Mouse (Mus musculus): ENCODE measurements around the gene Cldn10.

Cldn10 gene

DNA sequence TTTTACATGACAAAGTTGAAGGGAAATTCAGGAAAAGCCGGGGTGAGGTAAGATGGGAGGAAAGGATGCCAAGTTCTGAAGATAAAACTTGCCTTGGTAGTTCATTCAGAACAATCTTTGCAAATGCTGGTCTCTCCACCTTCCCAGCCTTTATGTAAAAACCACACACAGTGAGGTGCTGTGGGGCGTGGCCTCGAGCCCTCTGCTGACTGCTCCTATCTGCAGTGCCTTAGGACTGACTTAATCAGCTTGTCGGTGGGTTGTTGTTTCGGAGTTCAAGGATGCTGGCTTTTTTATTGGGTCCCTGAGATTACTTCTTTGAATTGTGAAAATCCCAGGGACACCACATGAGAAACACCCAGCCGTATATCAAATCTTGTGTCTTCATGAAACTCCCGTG lies 74.5 kb downstream of the Cldn10 start:
- DNase-seq (ENCODE audit: extremely low read depth, low read depth): no peak

DNA sequence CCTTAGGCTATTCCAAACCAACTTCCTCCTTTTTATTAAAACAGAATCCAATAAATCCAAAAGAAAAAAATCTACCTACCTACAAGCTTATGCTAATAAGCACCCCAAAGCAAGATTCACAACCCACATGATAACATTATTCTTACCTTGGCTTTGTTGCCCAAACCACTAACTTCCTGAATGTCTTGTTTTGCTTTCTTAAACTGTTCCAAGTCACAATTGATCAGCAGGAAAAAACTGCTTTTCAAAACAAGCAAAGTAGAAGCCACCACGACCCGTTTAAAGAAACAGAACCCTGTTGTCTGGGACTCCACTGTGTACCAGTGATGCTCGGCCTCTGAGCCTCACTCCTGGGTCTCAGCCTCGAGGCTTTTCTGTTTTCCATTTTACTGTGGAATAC lies 77.2 kb downstream of the Cldn10 start:
- no peak for DNase-seq (ENCODE audit: extremely low read depth, low read depth)

DNA sequence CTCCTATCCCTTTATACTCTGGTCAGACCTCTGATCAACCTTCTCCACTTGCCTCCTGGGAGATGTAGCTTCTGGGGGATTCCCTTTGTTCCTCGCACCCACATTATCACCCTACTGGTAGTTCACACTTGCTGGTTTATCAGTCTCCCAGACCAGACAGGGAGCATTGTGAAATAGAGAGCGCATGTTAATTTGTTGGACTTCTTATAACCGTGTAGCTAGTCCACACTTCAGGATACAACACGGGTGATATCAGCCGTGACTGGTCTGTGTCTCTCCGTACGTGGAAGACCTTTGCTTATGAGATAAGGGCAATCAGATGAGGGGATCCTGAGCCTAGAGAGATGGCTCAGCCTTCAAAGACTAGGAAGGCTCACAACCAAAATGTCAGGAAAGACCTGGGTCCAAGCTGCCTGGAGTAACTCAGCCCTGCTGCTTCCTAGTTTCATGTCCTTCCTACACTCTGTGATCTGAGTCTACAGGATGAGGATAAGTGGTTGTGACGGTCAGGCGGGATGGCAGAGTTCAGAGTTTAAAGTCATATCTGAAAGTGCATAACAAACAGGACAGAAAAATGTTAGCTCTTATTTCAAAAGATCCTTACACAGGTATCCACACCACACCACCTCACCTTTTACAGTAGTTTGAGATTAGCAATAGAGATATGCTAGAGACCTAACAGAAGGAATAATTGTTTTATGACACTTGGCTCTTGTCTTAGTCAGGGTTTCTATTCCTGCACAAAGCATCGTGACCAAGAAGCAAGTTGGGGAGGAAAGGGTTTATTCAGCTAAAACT lies 78.5 kb downstream of the Cldn10 start:
- no peak for DNase-seq (ENCODE audit: extremely low read depth, low read depth)

DNA sequence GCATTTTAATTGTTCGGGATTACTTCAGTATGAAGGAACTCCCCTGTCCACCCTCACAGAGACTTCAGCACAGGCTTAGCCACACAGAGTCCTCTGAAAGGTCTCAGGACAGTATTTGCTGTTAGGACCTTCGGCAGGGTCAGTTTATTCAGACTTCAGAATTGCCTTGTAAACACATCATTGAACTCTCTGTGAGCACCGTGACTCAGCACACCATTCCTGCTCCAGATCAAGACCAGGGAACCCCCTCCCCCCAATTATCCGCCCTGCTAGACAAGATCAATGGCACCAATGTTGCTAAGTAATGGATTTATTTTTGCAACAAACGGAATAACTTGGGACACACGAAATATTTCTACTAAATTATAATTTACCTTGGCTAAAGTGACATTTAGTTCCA lies 79.7 kb downstream of the Cldn10 start:
- DNase-seq (ENCODE audit: extremely low read depth, low read depth): no peak

DNA sequence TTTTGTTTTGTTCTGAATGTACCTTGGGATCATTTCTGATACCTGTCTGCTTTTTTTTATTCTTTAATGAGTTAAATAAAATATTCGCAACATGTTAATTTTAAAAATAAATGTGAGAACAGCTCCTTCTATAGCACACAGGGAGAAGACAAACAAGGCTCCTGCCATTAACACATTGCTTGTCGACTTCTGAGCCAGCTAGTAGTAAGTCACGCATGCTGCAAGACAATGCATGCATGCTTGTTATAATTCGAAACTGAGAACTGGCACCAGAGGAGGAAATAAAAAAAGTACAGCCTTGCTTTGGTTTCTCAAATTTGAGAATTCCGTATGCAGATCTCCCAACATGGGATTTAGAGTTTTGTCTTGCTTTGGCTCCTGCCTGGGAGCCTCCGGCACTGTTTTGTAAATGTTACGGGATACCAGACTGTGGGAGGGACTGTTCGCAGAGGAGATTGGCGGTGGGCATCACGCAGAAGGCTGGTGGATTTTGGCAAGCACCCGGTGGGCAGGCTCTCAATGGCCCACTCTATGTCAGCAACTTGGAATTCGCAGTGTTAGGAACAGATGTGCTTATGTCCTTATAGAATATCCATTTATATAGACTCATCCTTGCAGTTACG lies 80.5 kb downstream of the Cldn10 start:
- no peak for DNase-seq (ENCODE audit: extremely low read depth, low read depth)

DNA sequence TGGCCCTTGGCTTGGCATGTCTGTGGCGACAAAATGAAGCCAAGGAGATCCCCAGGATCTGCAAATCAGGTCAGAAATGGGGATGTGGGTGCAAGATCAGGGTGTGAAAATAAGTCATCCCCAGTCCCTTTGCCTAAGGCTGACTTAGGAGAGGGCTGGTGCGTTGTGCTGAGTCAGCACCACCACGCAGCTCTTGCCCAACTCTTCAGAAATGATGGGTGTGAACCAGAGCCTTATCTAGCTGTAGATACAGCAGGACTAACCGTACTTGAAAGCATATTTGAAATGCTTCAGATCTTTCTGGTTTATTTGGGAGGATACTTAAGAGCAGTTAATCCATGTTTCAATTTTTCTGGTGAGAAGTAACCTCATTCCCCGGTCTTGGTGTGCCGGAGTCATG lies 82.0 kb downstream of the Cldn10 start:
- no peak for DNase-seq (ENCODE audit: extremely low read depth, low read depth)

DNA sequence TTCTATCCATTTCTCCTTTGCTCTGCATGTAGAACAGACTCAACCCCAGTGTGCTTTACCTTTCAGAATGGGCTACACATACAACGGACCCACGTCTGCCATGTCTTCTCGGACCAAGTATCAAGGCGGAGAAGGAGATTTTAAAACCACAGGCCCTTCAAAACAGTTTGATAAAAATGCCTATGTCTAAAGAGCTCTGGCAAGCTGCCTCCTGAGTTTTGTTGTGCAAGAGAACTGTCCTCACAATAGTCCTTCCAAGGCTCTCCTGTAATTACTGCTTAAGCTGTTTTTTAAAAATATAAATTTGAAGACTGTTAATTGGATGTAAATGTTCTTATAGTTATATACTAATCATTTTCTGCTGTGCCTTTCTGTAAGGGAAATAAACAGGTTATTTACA lies 86.4 kb downstream of the Cldn10 start:
- no peak for DNase-seq (ENCODE audit: extremely low read depth, low read depth)

DNA sequence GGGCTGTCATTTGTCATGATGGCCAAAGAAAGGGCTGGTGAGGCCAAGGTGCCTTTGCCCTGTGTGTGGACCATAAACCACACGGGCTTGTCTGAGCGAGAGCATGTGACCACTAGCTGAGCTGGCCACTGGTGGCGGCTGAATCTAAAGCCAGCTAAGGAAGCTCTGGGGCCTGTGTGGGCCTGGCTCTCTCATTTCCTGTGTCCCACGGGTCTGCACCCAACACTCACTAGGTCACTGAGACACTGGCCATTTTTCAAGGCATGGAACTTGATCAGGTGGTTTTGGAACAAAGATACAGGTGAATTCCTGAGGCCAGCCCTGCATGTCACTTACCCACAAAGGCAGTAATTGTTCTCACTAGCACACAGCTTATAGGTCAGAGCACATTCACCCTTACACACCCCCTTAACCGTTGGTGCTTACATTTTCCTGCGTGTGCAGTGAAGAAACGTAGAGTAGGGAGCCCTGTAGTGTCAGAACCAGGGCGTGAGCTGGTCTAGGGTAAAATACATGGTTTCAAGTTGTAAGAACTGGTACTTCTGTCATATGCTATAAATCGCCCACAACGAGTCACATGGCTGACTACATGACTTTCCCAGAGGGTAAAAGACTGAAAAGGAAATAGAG lies 87.2 kb downstream of the Cldn10 start:
- DNase-seq (ENCODE audit: extremely low read depth, low read depth): no peak

DNA sequence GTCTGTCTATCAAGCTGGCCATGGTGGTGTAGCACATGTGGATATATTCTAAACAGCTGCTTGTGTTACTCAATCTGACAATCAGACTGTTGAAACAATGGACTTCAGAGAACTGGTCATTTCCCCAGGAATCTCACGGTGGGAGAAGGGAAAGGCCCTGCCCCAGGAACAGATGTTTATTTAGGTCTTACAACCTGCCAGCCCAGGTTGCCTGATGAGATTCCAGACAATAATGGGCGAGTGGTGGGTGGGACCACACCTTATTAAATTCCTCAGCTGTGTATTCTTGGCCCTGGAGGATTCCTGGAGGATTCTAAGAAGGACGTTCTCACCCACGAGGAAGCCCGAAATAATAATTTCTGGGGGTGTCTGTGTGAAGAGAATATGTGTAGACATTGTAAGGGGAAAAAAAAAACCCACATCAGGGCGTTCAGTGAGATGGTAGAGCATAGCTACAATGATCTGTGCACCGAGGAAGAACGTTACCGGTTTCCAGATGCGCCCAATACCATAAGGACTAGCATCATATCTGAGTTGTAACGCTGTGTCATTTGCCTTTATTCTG lies 90.7 kb downstream of the Cldn10 start:
- DNase-seq (ENCODE audit: extremely low read depth, low read depth): no peak

DNA sequence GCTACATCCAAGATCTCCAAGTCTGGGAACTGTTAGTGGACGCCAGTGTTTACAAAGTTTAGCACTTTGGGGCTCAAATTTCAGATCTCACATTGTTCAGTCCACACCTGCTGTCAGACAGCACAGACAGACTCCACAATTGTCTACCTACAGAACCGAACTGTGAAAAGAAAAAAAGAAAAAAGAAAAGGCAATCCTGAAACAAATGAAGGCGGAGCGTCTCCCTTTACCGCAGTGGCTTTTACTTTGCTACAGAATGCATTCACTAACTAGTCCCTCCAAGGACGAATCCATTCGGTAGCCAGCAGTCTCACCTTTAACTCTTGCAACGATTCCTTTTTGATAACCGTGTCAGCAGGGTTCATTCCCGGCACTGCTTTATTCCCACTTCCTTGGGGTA lies 93.0 kb downstream of the Cldn10 start:
- DNase-seq (ENCODE audit: extremely low read depth, low read depth): no peak

DNA sequence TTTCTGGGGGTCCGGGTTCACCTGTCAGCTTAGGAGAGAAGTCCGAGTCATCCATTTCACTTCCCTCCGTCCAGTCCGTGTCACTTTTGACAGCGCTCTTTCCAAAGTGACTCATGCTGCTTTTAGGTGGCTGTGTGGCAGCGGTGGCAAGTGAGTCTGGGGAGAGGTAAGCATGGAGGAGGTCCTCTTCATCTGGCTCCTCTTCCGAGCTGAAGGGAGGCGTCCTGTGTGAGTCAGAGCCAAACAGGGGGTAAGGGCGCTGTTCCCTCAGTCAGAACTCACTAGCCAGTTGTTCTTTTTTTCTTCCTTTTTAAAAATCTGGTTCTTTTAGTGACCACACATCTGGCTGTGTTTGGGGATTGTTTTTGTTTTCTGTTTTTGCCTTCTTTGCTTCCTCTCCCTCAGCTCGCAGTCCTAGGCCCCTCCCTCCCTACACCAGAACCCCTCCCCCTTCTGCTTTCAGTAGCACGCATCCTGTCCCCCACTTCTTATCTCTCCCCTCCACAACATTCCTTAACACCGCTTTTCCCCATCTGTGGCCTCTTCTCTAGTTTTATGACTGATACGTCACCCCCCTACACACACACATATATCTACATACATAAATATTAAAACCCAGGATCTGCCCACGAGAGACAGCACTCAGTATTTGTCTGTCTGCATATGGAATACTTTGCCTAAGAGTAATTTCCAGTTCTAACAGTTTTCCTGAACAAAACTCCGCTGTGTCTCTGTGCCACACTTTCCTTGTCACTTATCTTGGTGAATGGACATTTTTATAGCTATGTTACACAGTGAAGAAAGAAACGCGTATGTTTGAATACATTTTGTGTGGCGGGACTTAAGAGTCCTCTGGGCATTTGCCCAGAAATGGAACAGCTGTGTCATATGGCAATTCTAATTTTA lies 95.9 kb downstream of the Cldn10 start:
- DNase-seq (ENCODE audit: extremely low read depth, low read depth): peak; percentile 60

DNA sequence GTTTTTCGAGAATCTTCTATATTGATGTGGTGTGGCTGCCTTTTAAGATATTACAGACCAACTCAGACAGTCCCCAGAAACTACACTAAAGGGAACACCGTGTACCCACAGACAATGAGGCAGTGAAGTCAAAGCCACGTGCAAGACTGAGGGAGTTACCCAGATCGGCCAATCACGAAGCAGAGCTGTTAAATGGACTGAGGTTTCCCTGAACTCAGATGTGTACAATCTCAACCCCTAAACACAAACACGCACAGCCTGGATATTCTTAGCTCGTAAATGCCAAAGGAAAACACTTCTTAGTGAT lies 96.5 kb downstream of the Cldn10 start:
- no peak for DNase-seq (ENCODE audit: extremely low read depth, low read depth)

DNA sequence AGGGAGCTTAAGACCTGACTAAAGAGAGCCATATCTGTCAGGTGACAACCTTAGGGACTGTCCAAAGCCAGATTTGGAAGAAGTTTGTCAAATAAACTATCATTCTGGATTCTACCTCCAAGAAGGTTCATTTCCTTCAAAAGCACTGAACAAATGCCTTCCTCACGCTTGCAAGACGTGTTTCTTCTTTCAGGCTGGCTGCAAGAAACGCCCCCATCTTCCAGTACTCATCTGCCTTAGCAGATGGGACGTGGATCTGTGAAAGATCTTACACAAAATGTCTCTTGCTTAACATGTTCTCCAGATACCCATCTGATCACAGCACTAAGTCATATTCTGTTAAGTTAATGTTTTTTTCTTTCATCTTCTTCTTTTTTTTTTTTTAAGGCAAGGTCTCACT lies 102.4 kb downstream of the Cldn10 start:
- DNase-seq (ENCODE audit: extremely low read depth, low read depth): no peak

DNA sequence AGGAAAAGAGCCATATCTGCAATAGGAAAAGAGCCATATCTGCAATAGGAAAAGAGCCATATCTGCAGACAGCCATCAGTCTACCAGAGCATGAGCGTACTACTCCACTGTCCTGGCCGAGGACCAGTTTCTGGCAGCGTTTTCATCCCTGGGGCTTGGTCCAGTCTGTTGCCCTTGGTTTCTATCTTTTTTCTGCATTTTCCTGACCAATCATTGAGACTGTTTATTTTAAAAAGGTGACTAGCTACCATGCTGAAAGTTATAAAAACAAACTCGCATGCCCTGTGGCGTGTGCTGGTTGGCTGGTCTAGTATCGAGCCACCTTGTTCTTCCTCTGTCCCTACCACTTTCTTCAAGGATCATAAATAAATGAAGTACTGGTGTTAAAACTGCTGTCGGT lies 107.5 kb downstream of the Cldn10 start:
- DNase-seq (ENCODE audit: extremely low read depth, low read depth): no peak

DNA sequence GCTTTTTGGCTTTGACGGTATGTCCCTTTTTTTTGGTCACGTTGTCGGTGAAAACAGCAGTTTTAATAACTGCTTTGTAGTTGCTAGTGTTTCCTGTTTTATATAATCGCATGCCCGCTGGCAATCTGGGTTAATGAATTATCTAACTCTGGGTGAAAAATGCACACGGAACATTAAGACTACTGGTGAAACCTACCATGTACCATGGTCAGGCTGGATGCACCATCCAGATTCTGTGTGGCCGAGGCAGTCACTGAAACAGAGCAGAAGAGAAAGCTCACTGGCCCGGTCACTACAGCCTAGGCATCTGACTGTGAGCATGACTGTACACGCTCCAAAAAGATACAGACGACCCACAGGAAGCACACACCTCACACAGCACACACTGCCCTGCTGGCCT lies 107.9 kb downstream of the Cldn10 start:
- no peak for DNase-seq (ENCODE audit: extremely low read depth, low read depth)

DNA sequence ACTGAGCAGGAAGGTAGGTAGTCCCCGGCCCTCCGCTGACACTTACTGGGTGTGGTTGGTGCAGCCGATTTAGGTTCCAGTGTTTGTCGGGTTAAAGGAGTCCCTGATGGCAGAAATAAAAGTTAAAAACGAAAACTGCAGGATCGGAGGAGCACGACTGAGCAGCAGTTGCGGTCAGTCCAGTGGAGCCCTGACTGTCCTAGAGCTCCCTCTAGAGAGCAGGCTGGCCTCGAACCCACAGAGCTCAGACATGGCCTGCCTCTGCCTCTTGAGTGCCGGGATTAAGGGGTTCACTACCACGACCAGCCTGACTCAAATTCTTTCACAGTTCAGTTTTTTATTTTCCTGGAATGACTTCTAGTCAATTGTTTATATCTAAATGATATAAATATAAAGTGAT lies 112.2 kb downstream of the Cldn10 start:
- no peak for DNase-seq (ENCODE audit: extremely low read depth, low read depth)

DNA sequence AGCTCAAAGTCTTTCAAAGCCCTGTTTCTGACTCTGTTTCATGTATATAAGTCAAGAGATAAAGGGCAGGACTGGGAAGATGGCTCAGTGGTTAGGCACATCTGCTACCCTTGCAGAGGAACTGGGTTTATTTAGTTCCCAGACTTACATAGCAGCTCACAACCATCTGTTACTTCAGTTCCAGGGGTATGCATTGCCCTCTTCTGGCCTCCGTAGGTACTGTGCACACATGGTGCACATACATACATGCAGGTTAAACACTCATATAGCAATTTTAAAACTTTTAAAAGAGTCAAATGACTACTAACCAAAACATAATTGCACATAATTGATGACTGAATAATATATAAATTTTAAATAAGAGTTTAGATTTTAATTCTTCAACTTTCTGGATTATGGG lies 113.2 kb downstream of the Cldn10 start:
- no peak for DNase-seq (ENCODE audit: extremely low read depth, low read depth)

DNA sequence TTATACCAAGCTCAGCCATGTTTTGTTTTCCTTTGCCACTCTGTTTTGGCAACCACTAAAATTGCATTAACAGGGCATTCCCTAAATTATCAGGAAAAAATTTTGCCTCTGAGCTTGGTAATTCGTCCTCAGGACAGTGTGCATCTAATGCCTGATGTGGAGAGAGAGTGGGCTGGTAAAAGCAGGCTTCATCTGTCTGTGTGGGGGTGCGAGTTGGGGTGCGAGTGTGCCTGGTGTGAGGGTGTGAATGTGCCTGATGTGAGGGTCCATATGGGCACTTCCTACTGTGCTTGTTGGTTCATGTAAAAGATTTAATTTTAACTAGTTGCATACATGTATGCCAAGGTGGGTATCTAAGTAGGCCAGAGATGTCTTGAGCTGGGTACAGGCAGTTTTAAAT lies 115.7 kb downstream of the Cldn10 start:
- no peak for DNase-seq (ENCODE audit: extremely low read depth, low read depth)

DNA sequence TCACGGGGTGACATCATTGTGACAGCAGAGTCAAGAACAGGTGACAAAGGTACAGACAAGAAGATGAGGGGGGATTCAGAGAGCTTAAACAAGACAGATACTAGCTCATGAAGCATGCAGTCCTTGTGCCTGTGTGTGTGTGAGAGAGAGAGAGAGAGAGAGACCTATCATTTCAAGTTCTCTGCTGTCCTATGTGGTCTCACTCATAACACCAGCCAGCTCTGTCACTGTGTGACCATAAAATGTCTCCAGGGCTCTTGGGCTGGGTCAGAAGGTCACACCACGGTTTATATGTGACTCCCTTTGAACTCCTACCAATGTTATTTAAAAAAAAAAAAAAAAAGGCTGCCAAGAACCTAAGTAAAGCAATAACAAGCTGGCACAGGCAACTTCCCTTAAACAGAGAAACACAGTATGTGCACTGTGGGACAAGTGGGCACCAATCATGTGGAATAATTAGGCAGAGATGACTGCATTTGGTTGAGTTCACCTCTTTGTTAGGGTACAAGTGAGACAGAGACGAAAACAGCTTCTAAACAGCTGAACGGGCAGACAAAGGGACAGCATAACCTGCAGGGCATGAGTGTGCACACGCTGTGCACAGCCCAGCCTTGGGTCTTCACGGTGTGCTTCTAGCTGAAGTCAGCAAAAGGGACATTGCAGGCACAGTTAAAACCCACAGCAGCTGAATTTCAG lies 116.3 kb downstream of the Cldn10 start:
- no peak for DNase-seq (ENCODE audit: extremely low read depth, low read depth)

DNA sequence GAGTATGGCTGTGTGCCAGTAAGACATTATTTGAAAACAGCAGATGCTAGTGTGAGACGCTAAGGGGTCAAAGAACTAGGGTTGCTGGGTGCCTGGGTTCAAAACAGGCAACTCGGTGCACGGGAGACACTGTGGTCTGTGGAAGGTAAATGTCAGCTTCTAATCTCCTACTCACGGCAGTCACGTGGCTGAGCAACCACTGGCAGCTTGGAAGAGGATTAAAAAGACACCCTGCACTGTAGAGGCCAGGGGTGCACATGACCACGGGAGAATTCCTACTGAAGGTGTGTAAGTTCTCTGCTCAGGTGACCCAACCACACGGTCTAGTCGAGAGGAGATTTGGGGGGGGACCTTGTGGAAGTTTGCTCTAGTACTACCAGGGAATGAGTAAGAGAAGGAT lies 119.9 kb downstream of the Cldn10 start:
- no peak for DNase-seq (ENCODE audit: extremely low read depth, low read depth)

DNA sequence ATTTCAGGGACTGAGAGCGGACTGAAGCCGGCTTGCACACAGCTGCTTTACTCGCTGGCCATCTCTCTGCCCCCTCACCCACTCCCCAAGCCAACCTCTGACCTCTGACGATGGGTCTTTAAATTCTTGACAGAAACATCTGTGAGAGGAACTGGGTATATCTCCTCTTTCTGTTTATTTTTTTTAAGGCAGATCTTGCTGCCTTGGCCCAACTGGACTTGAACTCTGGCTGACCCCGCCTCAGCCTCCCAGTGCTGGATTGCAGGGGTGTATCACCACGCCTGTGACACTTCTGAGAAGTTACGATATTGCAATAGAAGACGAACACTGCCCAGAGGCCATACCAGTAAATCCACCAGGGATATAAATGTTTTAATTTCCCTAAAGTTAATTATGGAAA lies 122.2 kb downstream of the Cldn10 start:
- DNase-seq (ENCODE audit: extremely low read depth, low read depth): no peak

Measured in MEL-GATA-1-ER (cell line).